Mouse (Mus musculus) cortical plate, adult 2 months (tissue): Measurements from ENCODE around the gene Klk1b24.
"Not testable (repeated sequence)": the region's sequence is repeated elsewhere in the genome, so short reads cannot be mapped to it uniquely, and the experiment has no call there.

Experiments used
- CTCF ChIP-seq: fragments of 200-500 bp; IDR thresholded peaks from 2 replicates; pipeline ENCODE4 v1.5.1; 2011; ENCODE audit warnings: mild to moderate bottlenecking, control low read depth, low read length; ENCODE audit not compliant: insufficient read depth; ENCODE audit errors: extremely low read depth
- POLR2A ChIP-seq: fragments of 200-500 bp; IDR thresholded peaks from 2 replicates; pipeline ENCODE4 v1.6.1; 2011; ENCODE audit warnings: mild to moderate bottlenecking, low read length, control low read depth; ENCODE audit not compliant: insufficient read depth; ENCODE audit errors: extremely low read depth

DNA sequence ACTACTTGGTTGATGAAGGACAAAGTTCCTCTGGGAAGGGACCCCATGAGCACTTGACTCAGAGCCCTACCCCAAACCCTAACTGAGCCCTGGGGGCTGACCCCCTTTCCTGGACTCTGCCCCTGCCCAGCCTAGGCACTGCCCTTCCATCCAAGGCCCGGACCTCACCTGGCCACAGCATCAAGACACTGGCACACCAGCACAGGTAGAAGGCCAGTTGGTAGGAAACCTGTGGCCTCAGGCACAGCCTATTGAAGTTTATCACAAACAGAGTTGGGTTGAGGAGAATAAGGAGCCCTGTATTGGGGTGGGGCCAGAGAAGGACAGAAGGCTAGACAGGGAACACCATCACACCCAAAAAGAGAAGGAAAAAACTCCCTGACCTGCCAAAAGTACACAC, 5.4 kb downstream of the Klk1b24 start:
- not testable (repeated sequence) for TF ChIP-seq CTCF, POLR2A
